Mouse (Mus musculus) right cerebral cortex, postnatal 36 days (tissue): ENCODE measurements around the gene Mcpt4.
"Not testable (repeated sequence)": the region's sequence is repeated elsewhere in the genome, so short reads cannot be mapped to it uniquely, and the experiment has no call there.

Source experiments
- DNase-seq, 2 experiments: peaks; one replicate each; pipeline ENCODE4 v3.0.0; 2022; ENCODE audit warnings: low spot score in 2 of 2, mixed read lengths in 1 of 2

The Mcpt4 gene

GRCm38 (mm10) chr14:56062213-56062612, at the start of gene Mcpt4:
TSS of gene Mcpt4 (minus strand) at chr14:56062313.
- not testable (repeated sequence) for DNase-seq

DNA sequence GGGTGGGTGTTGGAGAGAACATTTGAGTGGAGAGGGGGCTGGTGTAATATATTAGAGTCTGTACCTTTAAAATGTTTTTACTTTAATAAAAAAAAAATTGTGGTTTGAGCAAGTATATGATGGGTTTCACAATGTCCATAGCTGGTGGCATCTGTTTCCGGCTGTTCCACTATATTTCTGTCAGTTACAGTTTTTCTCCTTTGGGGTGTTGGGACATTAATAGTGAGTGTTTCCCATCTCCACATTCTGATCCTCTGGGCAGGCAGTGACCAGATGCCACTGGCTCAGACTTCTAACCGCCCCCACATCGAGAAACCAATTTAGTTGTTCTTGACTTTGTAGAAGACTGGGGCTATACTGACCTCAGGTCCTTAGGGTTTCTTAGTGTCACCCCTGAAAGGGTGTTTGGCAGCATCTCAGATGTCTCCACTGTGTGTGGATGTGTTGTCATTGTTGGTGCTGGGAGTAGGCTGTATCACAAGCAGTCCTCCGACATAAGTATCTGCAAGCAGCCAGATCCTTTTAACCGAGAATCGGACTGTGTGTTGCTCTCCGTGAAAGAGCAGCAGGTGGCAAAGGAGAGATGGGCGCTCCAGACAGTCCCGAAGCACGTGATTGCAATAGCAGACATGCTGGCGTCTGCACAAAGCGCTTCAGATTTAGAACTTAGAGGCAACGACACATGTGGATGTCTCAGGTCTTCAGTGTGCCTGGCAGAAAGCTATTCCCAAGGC, 43.5 kb upstream of the Mcpt4 start:
- DNase-seq: no peak

DNA sequence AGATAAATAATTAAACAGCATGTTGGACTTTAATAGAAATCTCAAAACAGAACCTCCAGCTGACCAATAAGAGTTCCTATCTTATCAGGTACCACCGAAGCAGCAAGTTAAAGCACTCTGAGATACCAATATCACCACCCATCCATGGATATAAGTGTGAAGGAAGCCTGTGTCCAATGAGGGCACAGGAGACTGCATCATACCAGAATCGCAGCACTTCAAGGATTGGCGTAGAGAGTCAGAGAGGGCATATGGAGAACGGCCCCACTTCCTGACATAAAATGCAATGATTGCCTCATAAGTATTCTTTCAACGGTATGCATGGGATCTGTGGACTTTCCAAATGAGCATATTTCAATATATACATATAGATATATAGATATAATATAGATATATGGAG, 42.9 kb upstream of the Mcpt4 start:
- DNase-seq: no peak

GRCm38 (mm10) chr14:56103452-56103851, 41.3 kb upstream of the Mcpt4 start:
- DNase-seq: no peak

GRCm38 (mm10) chr14:56102386-56102785, 40.3 kb upstream of the Mcpt4 start, which contains the start of gene Ctsg:
TSS of gene Ctsg (minus strand) at chr14:56102574.
- DNase-seq: no peak

- no peak for DNase-seq
These were observed 36.8 kb upstream of the Mcpt4 start for GRCm38 (mm10) chr14:56098940-56099339.

GRCm38 (mm10) chr14:56097597-56097996, 35.5 kb upstream of the Mcpt4 start:
- no peak for DNase-seq

- DNase-seq: no peak
These were observed 31.2 kb upstream of the Mcpt4 start for GRCm38 (mm10) chr14:56093353-56093752.

- DNase-seq: no peak
These were observed 24.6 kb upstream of the Mcpt4 start for GRCm38 (mm10) chr14:56086711-56087110.

- no peak for DNase-seq
These were observed 23.1 kb upstream of the Mcpt4 start, which contains the start of gene Mcpt8 for GRCm38 (mm10) chr14:56085167-56085566. TSS of gene Mcpt8 (minus strand) at chr14:56085273.

GRCm38 (mm10) chr14:56082016-56082415, 19.9 kb upstream of the Mcpt4 start:
- no peak for DNase-seq

DNA sequence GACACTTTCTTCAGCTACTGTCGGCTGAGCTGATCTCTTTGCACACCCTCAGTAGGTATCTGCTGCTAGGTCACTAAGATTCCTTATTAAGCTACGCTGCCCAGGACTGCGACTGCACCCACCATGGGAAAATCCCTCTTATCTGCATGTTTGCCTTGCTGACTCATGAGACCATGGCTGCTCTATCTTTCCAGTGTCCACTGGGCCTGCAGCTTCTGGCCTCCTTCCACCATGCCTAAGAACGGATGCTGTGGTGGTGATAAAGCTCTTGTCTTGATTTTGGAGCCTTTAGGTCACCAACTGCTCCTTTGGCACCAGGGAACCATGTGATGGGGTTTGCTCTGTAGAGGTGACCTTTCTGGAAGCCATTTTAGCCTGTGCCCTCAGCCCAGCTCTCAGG, 4.4 kb downstream of the Mcpt4 start:
- no peak for DNase-seq

DNA sequence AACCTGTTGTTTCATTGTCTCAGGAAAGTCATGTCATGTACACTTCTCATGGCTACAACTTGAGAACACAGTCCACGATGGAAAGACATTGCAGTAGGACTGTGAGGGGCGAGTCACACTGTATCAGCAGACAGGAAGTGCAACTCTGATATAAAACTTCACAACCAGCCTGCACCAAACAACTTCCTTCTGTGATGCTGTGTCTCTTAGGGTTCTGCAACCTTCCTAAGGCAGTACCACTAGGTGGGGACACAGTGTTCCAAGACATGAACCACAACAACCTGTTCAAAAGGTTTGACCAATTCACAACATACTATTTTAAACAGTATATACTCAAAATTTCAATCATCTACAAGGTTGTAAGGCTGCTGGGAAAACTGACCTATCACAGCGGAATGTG, 6.7 kb downstream of the Mcpt4 start:
- DNase-seq: no peak

GRCm38 (mm10) chr14:56041792-56042191, 20.3 kb downstream of the Mcpt4 start, which contains the start of gene Mcpt2:
TSS of gene Mcpt2 (plus strand) at chr14:56042041.
- not testable (repeated sequence) for DNase-seq

DNA sequence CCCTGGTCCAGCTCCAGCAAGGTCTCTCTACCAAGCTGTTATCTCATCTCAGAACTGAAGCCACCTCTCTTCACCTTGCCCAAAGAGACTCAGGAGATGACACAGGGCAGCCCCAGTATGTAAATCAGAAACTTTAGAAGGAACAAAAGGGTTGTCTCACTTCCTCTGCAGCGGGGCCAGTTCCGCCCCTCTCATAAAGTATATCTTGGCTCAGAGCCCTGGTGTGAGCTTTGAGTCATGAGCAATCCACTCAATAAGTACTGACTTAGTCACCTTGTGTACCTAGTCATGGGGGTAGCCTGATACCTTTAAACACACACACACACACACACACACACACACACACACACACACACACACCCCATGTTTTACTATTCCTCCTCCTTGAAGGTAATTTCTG, 27.7 kb downstream of the Mcpt4 start:
- no peak for DNase-seq

GRCm38 (mm10) chr14:56030395-56030794, 31.7 kb downstream of the Mcpt4 start, which contains the start of gene Mcpt9:
TSS of gene Mcpt9 (minus strand) at chr14:56030495.
- not testable (repeated sequence) for DNase-seq

DNA sequence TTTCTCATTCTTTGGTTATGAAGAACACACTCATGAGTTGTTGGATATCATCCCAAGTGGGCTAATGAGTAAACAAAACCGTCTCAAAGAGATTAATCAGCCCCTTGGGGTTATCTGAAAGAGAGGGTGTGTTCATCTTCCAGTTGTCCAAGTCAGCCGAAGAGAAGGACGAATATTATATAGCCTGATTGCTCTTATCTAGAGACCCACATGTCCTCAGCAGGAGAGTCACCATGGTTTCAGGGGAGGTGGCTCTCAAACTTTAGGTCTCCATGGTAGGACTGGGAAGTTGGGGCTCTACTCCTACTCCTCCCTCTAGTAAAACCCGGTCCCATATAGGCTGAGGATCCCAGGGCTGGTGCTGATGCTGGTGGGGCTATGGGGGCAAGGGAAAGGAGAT, 40.8 kb downstream of the Mcpt4 start:
- DNase-seq: not testable (repeated sequence)

DNA sequence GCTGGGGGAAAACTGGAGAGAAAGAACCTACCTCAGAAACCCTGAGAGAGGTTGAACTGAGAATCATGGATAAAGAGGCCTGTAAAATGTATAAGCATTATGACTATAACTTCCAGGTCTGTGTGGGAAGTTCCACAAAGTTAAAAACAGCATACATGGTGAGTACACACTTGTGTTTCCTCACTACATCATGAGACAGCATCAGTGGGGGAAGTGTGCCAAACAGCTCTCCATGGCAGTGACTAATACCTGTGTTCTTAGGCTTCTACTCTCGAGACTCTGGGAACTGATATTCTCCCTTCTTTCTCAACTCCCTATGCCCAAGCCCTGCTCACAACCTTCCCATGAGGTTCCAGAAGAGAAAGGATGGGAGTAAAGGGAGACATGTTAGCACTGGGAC, 42.7 kb downstream of the Mcpt4 start:
- DNase-seq: peak in 1 of 2 experiments; percentile 1

GRCm38 (mm10) chr14:56017671-56018070, 44.4 kb downstream of the Mcpt4 start, which contains the start of gene Mcpt1:
TSS of gene Mcpt1 (plus strand) at chr14:56017971.
- not testable (repeated sequence) for DNase-seq

- no peak for DNase-seq
These were observed 48.2 kb downstream of the Mcpt4 start for GRCm38 (mm10) chr14:56013924-56014323.

DNA sequence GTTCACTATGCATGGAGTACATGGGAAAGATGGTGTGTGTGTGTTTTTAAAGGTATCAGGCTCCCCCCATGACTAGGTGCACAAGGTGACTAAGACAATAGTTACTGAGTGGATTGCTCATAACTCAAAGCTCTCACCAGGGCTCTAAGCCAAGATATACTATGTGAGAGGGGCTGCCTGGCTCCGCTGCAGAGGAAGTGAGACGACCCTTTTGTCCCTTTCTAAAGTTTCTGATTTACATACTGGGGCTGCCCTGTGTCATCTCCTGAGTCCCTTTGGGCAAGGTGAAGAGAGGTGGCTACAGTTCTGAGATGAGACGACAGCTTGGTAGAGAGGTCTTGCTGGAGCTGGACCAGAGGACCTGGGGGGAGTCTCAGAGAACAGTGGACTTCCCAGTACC, 49.0 kb downstream of the Mcpt4 start:
- DNase-seq: no peak
